Mouse (Mus musculus) CH12.LX (cell line): ENCODE data around the gene Mrps15. TPM values are rescaled to one million over a fixed set of nuclear protein-coding genes. Genes with fewer than 3 reads are reported as not detected.

Source experiments
- DNase-seq: peaks from one replicate; pipeline ENCODE4 v3.0.0-alpha.2; 2013; ENCODE audit errors: extremely low read depth
- H3K27ac ChIP-seq: 2 replicates; pipeline ENCODE4 v1.5.1; 2012; ENCODE audit warnings: low read depth, mild to moderate bottlenecking, control low read depth, moderate library complexity; ENCODE audit not compliant: insufficient read depth
- H3K27me3 ChIP-seq: replicated peaks from 2 replicates; pipeline ENCODE3; 2012; ENCODE audit warnings: inconsistent platforms
- H3K36me3 ChIP-seq, 2 experiments: replicated peaks in 1 of 2; 2 replicates each; pipeline versions ENCODE3 to v1.6.1; 2012; ENCODE audit warnings: inconsistent platforms in 1 of 2, low read length in 1 of 2, mild to moderate bottlenecking in 1 of 2, mixed read lengths in 1 of 2, moderate library complexity in 1 of 2; ENCODE audit not compliant: control insufficient read depth in 1 of 2, insufficient read depth in 1 of 2
- H3K4me1 ChIP-seq, 2 experiments: 2 replicates each; pipeline ENCODE4 v1.6.1; 2012; ENCODE audit warnings: inconsistent platforms in 1 of 2, moderate library complexity in 1 of 2; ENCODE audit not compliant: insufficient read depth in 2 of 2, control insufficient read depth in 1 of 2
- H3K4me2 ChIP-seq: 2 replicates; pipeline ENCODE4 v1.6.1; 2012; ENCODE audit warnings: low read depth, mild to moderate bottlenecking, control low read depth; ENCODE audit not compliant: poor library complexity, insufficient read depth, severe bottlenecking
- H3K4me3 ChIP-seq, 3 experiments: fragments of 150-350 bp in 1 of 3; sonication (generic) in 1 of 3; replicated peaks in 1 of 3; 2 replicates each; pipeline versions ENCODE3 to v1.5.1; 2011 to 2012; ENCODE audit warnings: low read depth in 2 of 3, low read length in 2 of 3, mild to moderate bottlenecking in 2 of 3, moderate library complexity in 2 of 3, control low read depth in 1 of 3, improper control_type of control experiment in 1 of 3, inconsistent platforms in 1 of 3, mixed read lengths in 1 of 3; ENCODE audit not compliant: poor library complexity in 1 of 3
- H3K79me2 ChIP-seq: replicated peaks from 2 replicates; pipeline ENCODE4 v1.6.1; 2012; ENCODE audit warnings: mild to moderate bottlenecking, moderate library complexity; ENCODE audit not compliant: control insufficient read depth, poor library complexity, insufficient read depth, severe bottlenecking; ENCODE audit errors: extremely low read depth
- H3K9ac ChIP-seq: 2 replicates; pipeline ENCODE4 v1.6.1; 2012; ENCODE audit warnings: low read depth, mild to moderate bottlenecking, control low read depth, moderate library complexity; ENCODE audit not compliant: insufficient read depth
- H3K9me3 ChIP-seq: replicated peaks from 2 replicates; pipeline ENCODE3; 2012; ENCODE audit warnings: low read length, inconsistent platforms, mixed read lengths
- BHLHE40 ChIP-seq: IDR thresholded peaks from 2 replicates; pipeline ENCODE4 v1.6.1; 2011; ENCODE audit warnings: mild to moderate bottlenecking, low read depth, low read length, improper control_type of control experiment
- CHD1 ChIP-seq: IDR thresholded peaks from 2 replicates; pipeline ENCODE4 v1.6.1; 2012; ENCODE audit warnings: low read depth, low read length, improper control_type of control experiment, inconsistent platforms
- CHD2 ChIP-seq: IDR thresholded peaks from 2 replicates; pipeline ENCODE4 v1.6.1; 2011; ENCODE audit warnings: low read length, improper control_type of control experiment
- E2F4 ChIP-seq: IDR thresholded peaks from 2 replicates; pipeline ENCODE4 v1.6.1; 2011; ENCODE audit warnings: low read depth, low read length, improper control_type of control experiment; ENCODE audit not compliant: insufficient replicate concordance
- ELF1 ChIP-seq: IDR thresholded peaks from 2 replicates; pipeline ENCODE4 v1.6.1; 2014; ENCODE audit warnings: low read depth, mild to moderate bottlenecking, inconsistent platforms, low read length, improper control_type of control experiment
- EP300 ChIP-seq: IDR thresholded peaks from 2 replicates; pipeline ENCODE4 v1.6.1; 2011; ENCODE audit warnings: low read length, improper control_type of control experiment
- ETS1 ChIP-seq: conservative IDR thresholded peaks from 2 replicates; pipeline ENCODE4 v1.6.1; 2012; ENCODE audit warnings: low read depth, mild to moderate bottlenecking, inconsistent platforms, low read length, improper control_type of control experiment, moderate library complexity
- GABPA ChIP-seq: IDR thresholded peaks from 2 replicates; pipeline ENCODE4 v1.6.1; 2012; ENCODE audit warnings: low read depth, low read length, improper control_type of control experiment, inconsistent platforms; ENCODE audit not compliant: insufficient replicate concordance
- HCFC1 ChIP-seq: IDR thresholded peaks from 2 replicates; pipeline ENCODE4 v1.6.1; 2012; ENCODE audit warnings: low read depth, mild to moderate bottlenecking, inconsistent platforms, low read length, improper control_type of control experiment
- IRF4 ChIP-seq: IDR thresholded peaks from 2 replicates; pipeline ENCODE4 v1.6.1; 2014; ENCODE audit warnings: low read depth, mild to moderate bottlenecking, inconsistent platforms, low read length, improper control_type of control experiment
- JUND ChIP-seq: conservative IDR thresholded peaks from 2 replicates; pipeline ENCODE4 v1.6.1; 2011; ENCODE audit warnings: low read depth, low read length, improper control_type of control experiment
- KAT2A ChIP-seq: IDR thresholded peaks from 2 replicates; pipeline ENCODE4 v1.6.1; 2012; ENCODE audit warnings: low read length, improper control_type of control experiment, inconsistent platforms; ENCODE audit not compliant: insufficient replicate concordance
- MAFK ChIP-seq: IDR thresholded peaks from 2 replicates; pipeline ENCODE4 v1.6.1; 2011; ENCODE audit warnings: low read length, improper control_type of control experiment; ENCODE audit not compliant: insufficient replicate concordance
- MAX ChIP-seq: IDR thresholded peaks from 2 replicates; pipeline ENCODE4 v1.6.1; 2011; ENCODE audit warnings: low read length, improper control_type of control experiment
- MAZ ChIP-seq: IDR thresholded peaks from 2 replicates; pipeline ENCODE4 v1.6.1; 2012; ENCODE audit warnings: low read depth, mild to moderate bottlenecking, inconsistent platforms, low read length, improper control_type of control experiment, moderate library complexity
- MXI1 ChIP-seq: IDR thresholded peaks from 2 replicates; pipeline ENCODE4 v1.6.1; 2011; ENCODE audit warnings: mild to moderate bottlenecking, low read depth, low read length, improper control_type of control experiment
- MYC ChIP-seq: IDR thresholded peaks from 2 replicates; pipeline ENCODE4 v1.6.1; 2011; ENCODE audit warnings: low read depth, mild to moderate bottlenecking, improper control_type of control experiment, low read length
- NELFE ChIP-seq: IDR thresholded peaks from 2 replicates; pipeline ENCODE4 v1.6.1; 2011; ENCODE audit warnings: low read depth, low read length, improper control_type of control experiment
- NRF1 ChIP-seq: IDR thresholded peaks from 2 replicates; pipeline ENCODE4 v1.6.1; 2014; ENCODE audit warnings: low read depth, mild to moderate bottlenecking, inconsistent platforms, low read length, improper control_type of control experiment, moderate library complexity
- POLR2A ChIP-seq: IDR thresholded peaks from 2 replicates; pipeline ENCODE4 v1.6.1; 2011; ENCODE audit warnings: low read depth, mild to moderate bottlenecking, improper control_type of control experiment, low read length
- POLR2AphosphoS2 ChIP-seq: IDR thresholded peaks from 2 replicates; pipeline ENCODE4 v1.6.1; 2011; ENCODE audit warnings: low read depth, low read length, improper control_type of control experiment
- SIN3A ChIP-seq: IDR thresholded peaks from 2 replicates; pipeline ENCODE4 v1.6.1; 2012; ENCODE audit warnings: low read length, improper control_type of control experiment, inconsistent platforms
- SMC3 ChIP-seq: IDR thresholded peaks from 2 replicates; pipeline ENCODE4 v1.6.1; 2011; ENCODE audit warnings: low read depth, low read length, improper control_type of control experiment
- TBP ChIP-seq: conservative IDR thresholded peaks from 2 replicates; pipeline ENCODE4 v1.6.1; 2011; ENCODE audit warnings: low read depth, low read length, improper control_type of control experiment
- UBTF ChIP-seq: IDR thresholded peaks from 2 replicates; pipeline ENCODE4 v1.6.1; 2012; ENCODE audit warnings: low read depth, mild to moderate bottlenecking, inconsistent platforms, low read length, improper control_type of control experiment, moderate library complexity
- ZKSCAN1 ChIP-seq: IDR thresholded peaks from 2 replicates; pipeline ENCODE4 v1.6.1; 2012; ENCODE audit warnings: low read depth, inconsistent platforms, low read length, improper control_type of control experiment, borderline replicate concordance
- ZMIZ1 ChIP-seq: IDR thresholded peaks from 2 replicates; pipeline ENCODE4 v1.6.1; 2012; ENCODE audit warnings: low read depth, mild to moderate bottlenecking, inconsistent platforms, low read length, improper control_type of control experiment
- dilution Hi-C: fragments of 300-500 bp; cut with MboI; formaldehyde crosslinking; loops from 2 replicates; pipeline ENCODE4 v1.14.3; 2020; ENCODE audit warnings: low sequenced_read_pairs; ENCODE audit not compliant: extremely low pct_unique_long_range_greater_than_20kb, extremely low pct_ligation_motif_present
- in situ Hi-C: fragments of 300-500 bp; cut with MboI; formaldehyde crosslinking; loops from 3 replicates; pipeline ENCODE4 v1.14.3; 2019; ENCODE audit warnings: low sequenced_read_pairs, low pct_ligation_motif_present, low pct_unique_long_range_greater_than_20kb, mixed read lengths
- polyA plus RNA-seq: library from polyadenylated mRNA; unstranded; fragments of >175 nt; gene quantifications from 2 replicates; pipeline ENCODE4 v1.2.1, GENCODE M21; 2012; ENCODE audit warnings: low read depth; ENCODE audit not compliant: insufficient read length
- total RNA-seq, 2 experiments: library from RNA; depleted of rRNA; stranded (reverse); fragments of 300-350 nt in 1 of 2; fragments of >200 nt in 1 of 2; gene quantifications; 2 replicates each; pipeline ENCODE4 v1.2.3; 2012 to 2014

Gene Mrps15
- total and polyA plus RNA-seq, 3 experiments, result 89.6 to 113 (median 102) TPM

GRCm38 (mm10) chr4:126058134-126058996 lies 11.6 kb downstream of the Mrps15 start, which contains the start of gene Oscp1:
TSS of gene Oscp1 (plus strand) at chr4:126058565.
- Histone ChIP-seq H3K36me3 (peaks cover 21 to 32% of the 10 kb centered on the region in 2 experiments), H3K27me3 (no peaks in the 10 kb centered on the region), H3K4me2 (peak within 1 kb of the TSS; percentile 90), H3K27ac (no peak within 1 kb of the TSS), H3K79me2 (no peaks in the 10 kb centered on the region), H3K9ac (peak within 1 kb of the TSS; percentile 64), H3K9me3 (no peaks in the 10 kb centered on the region), H3K4me1 (peaks cover 2 to 19% of the 10 kb centered on the region in 2 experiments; a peak in 3 of 4 replicates), H3K4me3 (peak within 1 kb of the TSS; percentile 77 to 80 (median 77))
- dilution Hi-C loops, result no loop called here
- DNase-seq, result peak; percentile 95
- in situ Hi-C loops, result no loop called here
- no peak for TF ChIP-seq GABPA
- peak; percentile 97 for TF ChIP-seq MXI1
- peak; percentile 46; the same call in 1 of the 2 replicates for TF ChIP-seq NRF1
- TF ChIP-seq KAT2A, result peak; percentile 79; the same call in 1 of the 2 replicates
- peak; percentile 40; the same call in 1 of the 2 replicates for TF ChIP-seq ELF1
- 0 out of 2 replicates have a peak, but pooled peaks have one; percentile 12 for TF ChIP-seq NELFE
- TF ChIP-seq BHLHE40, result no peak
- TF ChIP-seq POLR2AphosphoS2, result no peak
- peak; percentile 96 for TF ChIP-seq E2F4
- peak; percentile 49 for TF ChIP-seq IRF4
- TF ChIP-seq MAX, result peak; percentile 47; the same call in 1 of the 2 replicates
- no peak for TF ChIP-seq CHD1
- TF ChIP-seq CHD2, result peak; percentile 95
- TF ChIP-seq POLR2A, result peak; percentile 74
- TF ChIP-seq SMC3, result no peak
- TF ChIP-seq SIN3A, result peak; percentile 97
- 0 out of 2 replicates have a peak, but pooled peaks have one; percentile 45 for TF ChIP-seq TBP
- TF ChIP-seq HCFC1, result peak; percentile 82

- dilution Hi-C loops (no loop called here), in situ Hi-C loops (no loop called here)
- Histone ChIP-seq H3K27me3 (no peaks in the 10 kb centered on the region), H3K4me1 (peaks cover 2 to 19% of the 10 kb centered on the region in 2 experiments; a peak in 3 of 4 replicates), H3K36me3 (peaks cover 15 to 25% of the 10 kb centered on the region in 2 experiments), H3K9me3 (no peaks in the 10 kb centered on the region), H3K4me3 (peak overlapping the region; percentile 62 to 80 (median 77)), H3K27ac (no peak overlapping the region), H3K9ac (peak overlapping the region; percentile 64; the same call in 1 of the 2 replicates), H3K4me2 (peak overlapping the region; percentile 74), H3K79me2 (no peaks in the 10 kb centered on the region)
- TF ChIP-seq NRF1, result no peak
- TF ChIP-seq TBP, result no peak
- TF ChIP-seq BHLHE40, result no peak
- TF ChIP-seq SMC3, result no peak
- no peak for TF ChIP-seq EP300
- no peak for TF ChIP-seq MYC
- TF ChIP-seq MAFK, result no peak
- TF ChIP-seq IRF4, result no peak
- no peak for TF ChIP-seq MAX
- no peak for TF ChIP-seq UBTF
- no peak for TF ChIP-seq ZMIZ1
- TF ChIP-seq JUND, result no peak
- no peak for TF ChIP-seq ZKSCAN1
- TF ChIP-seq SIN3A, result no peak
- TF ChIP-seq MAZ, result no peak
- TF ChIP-seq ETS1, result no peak
- DNase-seq, result no peak
Observed at GRCm38 (mm10) chr4:126058997-126059362, 12.3 kb downstream of the Mrps15 start.
